Mouse (Mus musculus): ENCODE measurements around the gene Neurl1a. TPM values are rescaled to one million over a fixed set of nuclear protein-coding genes. Genes with fewer than 3 reads are reported as not detected.

Gene Neurl1a
- polyA plus RNA-seq, 1 experiment from 2014 or later, result 9.6 TPM

- Histone ChIP-seq H3K4me3 (replicated peaks; ENCODE audit: low read depth, low read length) (no peak overlapping the region), H3K27me3 (ENCODE audit: control insufficient read depth, insufficient read depth, low read length) (peaks cover 12% of the 10 kb centered on the region; the same call in 1 of the 2 replicates), H3K9me3 (ENCODE audit: control insufficient read depth, low read length) (peaks cover 2% of the 10 kb centered on the region; the same call in 1 of the 2 replicates), H3K4me1 (ENCODE audit: control insufficient read depth, insufficient read depth, low read length) (no peaks in the 10 kb centered on the region; the same call in 1 of the 2 replicates), H3K4me2 (ENCODE audit: low read length) (no peak overlapping the region), H3K27ac (replicated peaks; ENCODE audit: low read depth, low read length) (no peak overlapping the region), H3K9ac (replicated peaks; ENCODE audit: low read length) (no peak overlapping the region), H3K36me3 (ENCODE audit: control insufficient read depth, insufficient read depth, low read length) (no peaks in the 10 kb centered on the region)
- WGBS, result 79% methylated on average over 2 of the region's 2 CpGs
- DNase-seq (no peak), ATAC-seq (ENCODE audit: low FRiP score, low TSS enrichment) (no peak)
Measured at GRCm38 (mm10) chr19:47176916-47177505, 1.6 kb upstream of the Neurl1a start.

DNA sequence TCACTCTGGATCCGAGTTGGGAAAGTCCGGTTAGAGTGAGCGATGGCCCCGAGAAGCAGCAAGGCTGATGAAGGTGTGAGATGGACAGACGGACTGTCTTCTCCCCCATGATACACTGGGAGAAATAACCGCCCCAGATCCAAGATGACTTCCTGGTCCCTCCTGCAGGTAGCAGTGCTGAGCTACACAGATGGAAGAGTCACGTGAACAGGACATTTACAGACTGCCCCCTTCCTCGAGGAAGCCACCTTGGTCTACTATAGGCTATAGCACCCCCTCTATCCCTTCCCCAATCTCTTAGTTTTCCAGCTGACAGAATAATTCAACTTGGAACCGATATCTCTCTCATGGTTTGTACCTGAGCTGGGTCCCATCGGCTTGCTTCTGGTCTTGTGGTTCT is 619 bp upstream of the Neurl1a start:
- no peak overlapping the region; the same call in 1 of the 2 replicates for H3K9ac ChIP-seq (replicated peaks; ENCODE audit: low read length)
- DNase-seq (peak; percentile 51), ATAC-seq (ENCODE audit: low FRiP score, low TSS enrichment) (0 out of 2 replicates have a peak, but pooled peaks have one; percentile 8)
- H3K4me1 ChIP-seq (ENCODE audit: control insufficient read depth, insufficient read depth, low read length), result no peaks in the 10 kb centered on the region; the same call in 1 of the 2 replicates
- H3K27ac ChIP-seq (replicated peaks; ENCODE audit: low read depth, low read length), result peak overlapping the region; percentile 72; the same call in 1 of the 2 replicates
- peaks cover 3% of the 10 kb centered on the region; the same call in 1 of the 2 replicates for H3K9me3 ChIP-seq (ENCODE audit: control insufficient read depth, low read length)
- peak overlapping the region; percentile 93 for H3K4me2 ChIP-seq (ENCODE audit: low read length)
- peaks cover 12% of the 10 kb centered on the region; the same call in 1 of the 2 replicates for H3K27me3 ChIP-seq (ENCODE audit: control insufficient read depth, insufficient read depth, low read length)
- H3K36me3 ChIP-seq (ENCODE audit: control insufficient read depth, insufficient read depth, low read length), result no peaks in the 10 kb centered on the region
- H3K4me3 ChIP-seq (replicated peaks; ENCODE audit: low read depth, low read length), result peak overlapping the region; percentile 68; the same call in 1 of the 2 replicates
- 25% methylated on average over 10 of the region's 10 CpGs for WGBS

DNA sequence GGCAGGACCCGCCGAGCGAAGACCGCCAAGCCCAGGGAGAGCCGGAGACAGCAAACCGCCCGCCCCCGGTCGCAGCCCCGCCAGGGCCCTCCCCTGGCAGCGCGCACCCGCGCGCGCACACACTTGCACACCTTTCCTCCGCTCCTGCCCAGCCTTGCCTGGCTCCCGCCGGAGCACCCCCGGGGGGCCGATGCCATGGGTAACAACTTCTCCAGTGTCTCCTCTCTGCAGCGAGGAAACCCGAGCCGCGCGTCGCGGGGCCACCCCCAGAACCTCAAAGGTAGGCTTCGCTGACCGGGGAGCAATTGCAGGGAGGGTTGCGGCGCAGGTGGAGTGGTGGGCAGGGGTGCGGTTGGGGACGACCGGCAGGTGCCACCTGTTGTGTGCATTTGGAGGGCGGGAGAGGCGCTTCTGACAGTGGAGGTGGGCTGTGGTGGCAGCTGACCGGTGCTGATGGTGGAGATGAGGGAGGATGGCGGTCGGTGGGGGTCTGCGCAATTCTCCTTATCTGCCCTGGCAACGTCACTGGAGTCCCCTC is 721 bp downstream of the Neurl1a start:
- under 1% methylated on average over 38 of the region's 42 CpGs for WGBS
- Histone ChIP-seq H3K9ac (replicated peaks; ENCODE audit: low read length) (peak overlapping the region; percentile 67), H3K4me3 (replicated peaks; ENCODE audit: low read depth, low read length) (peak overlapping the region; percentile 68), H3K27ac (replicated peaks; ENCODE audit: low read depth, low read length) (peak overlapping the region; percentile 72), H3K27me3 (ENCODE audit: control insufficient read depth, insufficient read depth, low read length) (peaks cover 12% of the 10 kb centered on the region; the same call in 1 of the 2 replicates), H3K9me3 (ENCODE audit: control insufficient read depth, low read length) (peaks cover 3% of the 10 kb centered on the region; the same call in 1 of the 2 replicates), H3K36me3 (ENCODE audit: control insufficient read depth, insufficient read depth, low read length) (no peaks in the 10 kb centered on the region), H3K4me1 (ENCODE audit: control insufficient read depth, insufficient read depth, low read length) (no peaks in the 10 kb centered on the region; the same call in 1 of the 2 replicates), H3K4me2 (ENCODE audit: low read length) (peak overlapping the region; percentile 93)
- peak; percentile 73 for DNase-seq
- ATAC-seq (ENCODE audit: low FRiP score, low TSS enrichment), result peak; percentile 29; the same call in 1 of the 2 replicates

DNA sequence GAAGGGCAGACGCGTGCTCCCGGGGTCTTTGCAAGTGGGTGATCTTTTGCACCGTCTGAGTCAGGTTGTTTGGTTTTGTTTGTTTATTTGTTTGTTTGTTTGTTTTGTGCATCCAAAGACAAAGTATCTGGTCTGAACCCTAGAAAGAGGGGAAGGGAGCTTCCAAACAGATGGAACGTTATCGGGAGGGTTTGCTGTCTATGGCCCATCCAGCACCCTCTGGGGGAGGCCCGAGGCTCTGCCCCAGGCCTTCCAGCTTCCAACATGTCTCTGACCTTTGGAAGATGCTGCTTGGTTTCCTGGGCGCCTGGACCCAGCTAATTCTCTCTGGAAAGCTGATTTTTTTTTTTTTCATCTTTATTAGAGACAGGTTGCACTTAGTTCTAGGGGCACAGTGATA is 1.4 kb downstream of the Neurl1a start:
- H3K27ac ChIP-seq (replicated peaks; ENCODE audit: low read depth, low read length), result no peak overlapping the region
- 13% methylated on average over 8 of the region's 8 CpGs for WGBS
- DNase-seq, result no peak

GRCm38 (mm10) chr19:47184221-47184620 is 5.6 kb downstream of the Neurl1a start:
- H3K9ac ChIP-seq (replicated peaks; ENCODE audit: low read length), result no peak overlapping the region
- H3K4me3 ChIP-seq (replicated peaks; ENCODE audit: low read depth, low read length), result no peak overlapping the region
- no peak overlapping the region for H3K4me2 ChIP-seq (ENCODE audit: low read length)
- peaks cover 12% of the 10 kb centered on the region; the same call in 1 of the 2 replicates for H3K27me3 ChIP-seq (ENCODE audit: control insufficient read depth, insufficient read depth, low read length)
- ATAC-seq (ENCODE audit: low FRiP score, low TSS enrichment) (no peak), DNase-seq (no peak)
- WGBS, result 69% methylated on average over 8 of the region's 8 CpGs
- no peaks in the 10 kb centered on the region for H3K36me3 ChIP-seq (ENCODE audit: control insufficient read depth, insufficient read depth, low read length)
- H3K9me3 ChIP-seq (ENCODE audit: control insufficient read depth, low read length), result peaks cover 3% of the 10 kb centered on the region; the same call in 1 of the 2 replicates
- no peak overlapping the region for H3K27ac ChIP-seq (replicated peaks; ENCODE audit: low read depth, low read length)
- H3K4me1 ChIP-seq (ENCODE audit: control insufficient read depth, insufficient read depth, low read length), result peaks cover 3% of the 10 kb centered on the region; the same call in 1 of the 2 replicates

More for the DNA sequence above, 1.4 kb downstream of the Neurl1a start:
- H3K27me3 ChIP-seq (ENCODE audit: control insufficient read depth, insufficient read depth, low read length), result peaks cover 12% of the 10 kb centered on the region; the same call in 1 of the 2 replicates
- peak overlapping the region; percentile 93 for H3K4me2 ChIP-seq (ENCODE audit: low read length)
- no peaks in the 10 kb centered on the region for H3K36me3 ChIP-seq (ENCODE audit: control insufficient read depth, insufficient read depth, low read length)
- H3K9me3 ChIP-seq (ENCODE audit: control insufficient read depth, low read length), result peaks cover 3% of the 10 kb centered on the region; the same call in 1 of the 2 replicates
- ATAC-seq (ENCODE audit: low FRiP score, low TSS enrichment), result no peak
- no peaks in the 10 kb centered on the region; the same call in 1 of the 2 replicates for H3K4me1 ChIP-seq (ENCODE audit: control insufficient read depth, insufficient read depth, low read length)
- peak overlapping the region; percentile 67 for H3K9ac ChIP-seq (replicated peaks; ENCODE audit: low read length)
- H3K4me3 ChIP-seq (replicated peaks; ENCODE audit: low read depth, low read length), result peak overlapping the region; percentile 68

DNA sequence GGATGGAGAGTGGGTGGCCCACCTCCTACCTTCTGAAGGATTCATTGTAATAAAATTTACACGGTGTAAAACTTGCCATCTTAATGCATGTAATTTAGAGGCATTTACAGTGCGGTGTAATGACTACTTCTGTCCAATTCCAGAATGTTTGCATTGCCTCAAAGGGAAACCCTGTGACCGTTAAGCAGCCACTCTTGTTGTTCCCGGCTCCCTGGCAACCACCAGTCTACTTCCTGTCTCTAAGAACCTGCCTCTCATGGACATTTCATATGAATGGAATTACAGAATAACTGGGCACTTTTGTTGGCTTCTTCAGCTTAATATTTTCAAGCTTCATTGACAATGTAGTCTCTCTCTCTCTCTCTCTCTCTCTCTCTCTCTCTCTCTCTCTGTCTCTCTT is 6.1 kb downstream of the Neurl1a start:
- Histone ChIP-seq H3K9ac (replicated peaks; ENCODE audit: low read length) (no peak overlapping the region), H3K4me2 (ENCODE audit: low read length) (no peak overlapping the region), H3K27me3 (ENCODE audit: control insufficient read depth, insufficient read depth, low read length) (peaks cover 10% of the 10 kb centered on the region; the same call in 1 of the 2 replicates), H3K9me3 (ENCODE audit: control insufficient read depth, low read length) (peaks cover 3% of the 10 kb centered on the region; the same call in 1 of the 2 replicates), H3K27ac (replicated peaks; ENCODE audit: low read depth, low read length) (no peak overlapping the region), H3K4me3 (replicated peaks; ENCODE audit: low read depth, low read length) (no peak overlapping the region), H3K4me1 (ENCODE audit: control insufficient read depth, insufficient read depth, low read length) (peaks cover 3% of the 10 kb centered on the region; the same call in 1 of the 2 replicates), H3K36me3 (ENCODE audit: control insufficient read depth, insufficient read depth, low read length) (no peaks in the 10 kb centered on the region)
- ATAC-seq (ENCODE audit: low FRiP score, low TSS enrichment) (no peak), DNase-seq (no peak)
- 70% methylated on average over 4 of the region's 4 CpGs for WGBS

DNA sequence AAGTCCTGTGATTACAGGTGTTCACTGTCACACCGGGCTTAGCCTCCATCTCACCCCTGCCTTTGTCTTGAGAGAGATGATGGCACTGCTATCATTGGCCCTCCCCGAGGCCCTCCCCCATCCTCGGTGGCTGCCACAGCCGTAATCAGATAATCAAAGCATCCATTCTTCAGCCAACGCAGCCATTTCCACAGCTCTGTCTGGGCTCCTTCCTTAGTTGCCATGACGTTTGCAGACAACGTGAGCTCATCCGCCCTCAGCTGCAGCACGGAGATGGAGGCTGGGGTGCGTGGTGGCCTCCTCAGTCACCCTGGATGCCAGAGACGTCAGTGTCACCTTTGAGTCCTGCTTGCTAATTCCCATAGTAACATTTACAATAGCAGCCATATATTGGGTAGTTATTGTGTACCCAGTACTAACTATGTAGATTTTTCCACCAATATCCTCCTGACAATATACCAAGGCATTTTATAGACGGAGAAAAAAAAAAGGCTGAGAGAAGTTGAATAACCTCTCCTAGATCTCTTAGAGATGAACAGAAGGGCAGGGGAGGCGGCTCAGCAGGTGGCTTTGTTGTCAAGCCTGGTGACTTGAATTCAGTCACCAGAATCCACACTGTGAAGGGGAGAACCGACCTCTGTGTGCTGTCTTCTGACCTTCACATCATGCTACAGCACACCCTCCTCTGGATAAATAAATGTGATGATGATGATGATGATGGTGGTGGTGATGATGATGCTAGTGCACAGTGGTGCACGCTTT is 8.1 kb downstream of the Neurl1a start:
- Histone ChIP-seq H3K9me3 (ENCODE audit: control insufficient read depth, low read length) (peaks cover 3% of the 10 kb centered on the region; the same call in 1 of the 2 replicates), H3K27ac (replicated peaks; ENCODE audit: low read depth, low read length) (no peak overlapping the region), H3K36me3 (ENCODE audit: control insufficient read depth, insufficient read depth, low read length) (no peaks in the 10 kb centered on the region), H3K4me1 (ENCODE audit: control insufficient read depth, insufficient read depth, low read length) (0 out of 2 replicates have a peak, but pooled peaks cover 3% of the 10 kb centered on the region), H3K4me3 (replicated peaks; ENCODE audit: low read depth, low read length) (no peak overlapping the region), H3K27me3 (ENCODE audit: control insufficient read depth, insufficient read depth, low read length) (no peaks in the 10 kb centered on the region), H3K9ac (replicated peaks; ENCODE audit: low read length) (no peak overlapping the region), H3K4me2 (ENCODE audit: low read length) (no peak overlapping the region)
- ATAC-seq (ENCODE audit: low FRiP score, low TSS enrichment) (no peak), DNase-seq (no peak)
- WGBS, result 41% methylated on average over 15 of the region's 15 CpGs

DNA sequence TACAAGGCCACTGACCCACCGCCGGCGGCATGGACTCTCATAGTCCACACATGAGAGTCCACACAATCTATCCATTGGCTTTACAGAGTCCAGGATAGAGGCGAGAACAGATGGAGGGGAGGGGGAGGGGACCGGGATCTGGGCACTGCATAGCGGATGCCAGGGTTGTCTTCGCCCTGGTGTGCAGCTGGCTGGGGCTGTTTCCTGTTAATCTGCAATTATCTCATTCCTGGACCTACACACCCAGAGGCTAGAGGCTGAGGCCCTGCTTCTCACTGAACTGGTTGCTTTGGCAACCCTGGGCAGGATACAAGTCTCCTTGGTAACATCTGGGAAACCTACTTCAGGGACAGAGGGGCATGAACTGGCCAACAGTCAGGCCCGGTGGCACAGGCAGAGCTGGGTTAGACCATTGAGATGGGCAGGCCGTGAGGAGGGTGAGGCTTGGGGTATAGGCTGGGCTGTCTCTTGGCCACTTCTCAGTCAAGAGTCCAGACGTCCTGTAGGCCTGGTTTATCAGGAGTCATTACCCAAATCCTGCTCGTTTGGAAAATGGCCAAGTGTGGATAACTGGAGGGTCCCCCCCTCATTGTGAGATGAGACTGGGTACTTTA is 10.0 kb downstream of the Neurl1a start:
- Histone ChIP-seq H3K9ac (replicated peaks; ENCODE audit: low read length) (no peak overlapping the region), H3K4me2 (ENCODE audit: low read length) (no peak overlapping the region), H3K4me1 (ENCODE audit: control insufficient read depth, insufficient read depth, low read length) (0 out of 2 replicates have a peak, but pooled peaks cover 3% of the 10 kb centered on the region), H3K4me3 (replicated peaks; ENCODE audit: low read depth, low read length) (no peak overlapping the region), H3K27ac (replicated peaks; ENCODE audit: low read depth, low read length) (peak overlapping the region; percentile 42), H3K9me3 (ENCODE audit: control insufficient read depth, low read length) (no peaks in the 10 kb centered on the region), H3K36me3 (ENCODE audit: control insufficient read depth, insufficient read depth, low read length) (no peaks in the 10 kb centered on the region), H3K27me3 (ENCODE audit: control insufficient read depth, insufficient read depth, low read length) (no peaks in the 10 kb centered on the region)
- 69% methylated on average over 11 of the region's 11 CpGs for WGBS
- DNase-seq (peak; percentile 62), ATAC-seq (ENCODE audit: low FRiP score, low TSS enrichment) (peak; percentile 66)
